Mouse (Mus musculus) adipose tissue, adult 10 weeks (tissue): ENCODE data around the gene Pnpla7. TPM values are rescaled to one million over a fixed set of nuclear protein-coding genes. Genes with fewer than 3 reads are reported as not detected.

Experiments
- polyA plus RNA-seq: library from polyadenylated mRNA; stranded (reverse); fragments of 350-450 nt; fragmentation: Illumina TruSeq; extraction: RNeasy Lipid Tissue Mini Kit (QIAGEN cat#74804); gene quantifications from one replicate; pipeline ENCODE4 v1.2.3, GENCODE M21; 2014; ENCODE audit warnings: low read depth, low replicate concordance

Gene Pnpla7
- polyA plus RNA-seq: 24.9 TPM

DNA sequence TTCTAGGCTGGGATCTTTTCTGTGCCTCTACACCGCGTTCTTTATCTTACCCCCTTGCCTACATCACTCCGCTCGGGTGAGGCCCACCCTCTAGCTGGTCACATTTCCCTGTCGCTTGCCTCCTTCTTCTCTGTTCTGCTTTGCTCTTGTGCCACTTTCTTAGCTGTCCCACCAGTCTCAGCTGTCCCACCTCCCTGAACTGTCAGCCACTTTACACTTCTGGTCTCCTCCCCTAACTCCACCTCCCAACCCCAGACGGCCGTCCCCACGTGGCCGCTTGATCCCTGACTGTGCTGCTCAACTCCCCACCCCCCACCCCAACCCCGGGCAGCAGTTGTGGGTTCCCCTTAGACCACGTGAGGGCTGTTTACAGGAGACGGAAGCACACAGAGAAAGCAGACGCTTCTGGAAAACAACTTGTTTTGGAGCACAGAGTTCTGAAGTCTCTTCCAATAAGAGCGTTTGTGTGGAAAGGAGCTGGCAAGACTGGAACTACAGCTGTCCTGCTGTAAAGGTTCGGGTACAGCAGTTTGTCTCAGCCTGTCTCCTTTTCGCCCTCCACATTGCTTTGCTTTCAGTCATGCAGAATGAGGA, at the start of gene Pnpla7:
Pnpla7 (plus strand) TSS at position 330 of the 594 bp plus-strand sequence.

DNA sequence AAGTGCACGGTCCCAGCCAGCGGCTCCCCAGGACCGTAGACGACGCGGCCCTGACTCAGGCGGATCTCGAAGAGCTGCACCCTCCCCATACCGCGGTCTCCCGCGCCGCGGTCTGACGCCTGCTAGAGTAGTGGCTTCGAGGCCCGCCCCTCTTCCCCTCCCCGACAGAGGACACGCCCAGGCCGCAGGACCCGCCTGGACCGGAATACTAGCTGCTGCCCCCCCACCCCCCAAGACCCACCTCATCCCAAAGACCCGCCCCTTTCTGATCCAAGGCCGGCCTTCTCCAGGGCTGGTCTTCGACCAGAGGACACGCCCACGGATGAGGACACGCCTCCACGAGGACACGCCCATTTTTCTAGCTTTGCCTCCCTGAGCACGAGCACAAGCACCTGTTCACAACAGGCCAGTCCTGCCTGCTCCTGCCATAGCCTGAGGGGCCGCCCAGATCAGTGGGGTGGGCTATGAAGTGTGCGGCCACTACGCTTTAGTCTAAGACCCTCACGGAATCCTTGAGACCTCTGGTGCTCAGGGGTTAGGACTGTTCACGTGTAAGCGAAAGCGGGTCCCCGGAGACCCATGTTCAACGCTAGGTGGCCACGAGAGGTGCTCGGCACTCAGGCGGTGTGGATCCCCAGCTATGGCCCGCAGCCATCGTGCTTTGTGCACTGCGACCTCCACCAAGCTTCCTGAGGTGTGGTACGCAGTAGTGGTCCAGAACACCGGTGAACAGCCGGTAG, 40.6 kb upstream of the Pnpla7 start, which contains the start of gene Arrdc1:
Arrdc1 (minus strand) TSS at position 196 of the 740 bp plus-strand sequence.

GRCm38 (mm10) chr2:24949421-24950188, 26.2 kb upstream of the Pnpla7 start, which contains the start of gene Zmynd19:
TSS of gene Zmynd19 (plus strand) at chr2:24949792.

DNA sequence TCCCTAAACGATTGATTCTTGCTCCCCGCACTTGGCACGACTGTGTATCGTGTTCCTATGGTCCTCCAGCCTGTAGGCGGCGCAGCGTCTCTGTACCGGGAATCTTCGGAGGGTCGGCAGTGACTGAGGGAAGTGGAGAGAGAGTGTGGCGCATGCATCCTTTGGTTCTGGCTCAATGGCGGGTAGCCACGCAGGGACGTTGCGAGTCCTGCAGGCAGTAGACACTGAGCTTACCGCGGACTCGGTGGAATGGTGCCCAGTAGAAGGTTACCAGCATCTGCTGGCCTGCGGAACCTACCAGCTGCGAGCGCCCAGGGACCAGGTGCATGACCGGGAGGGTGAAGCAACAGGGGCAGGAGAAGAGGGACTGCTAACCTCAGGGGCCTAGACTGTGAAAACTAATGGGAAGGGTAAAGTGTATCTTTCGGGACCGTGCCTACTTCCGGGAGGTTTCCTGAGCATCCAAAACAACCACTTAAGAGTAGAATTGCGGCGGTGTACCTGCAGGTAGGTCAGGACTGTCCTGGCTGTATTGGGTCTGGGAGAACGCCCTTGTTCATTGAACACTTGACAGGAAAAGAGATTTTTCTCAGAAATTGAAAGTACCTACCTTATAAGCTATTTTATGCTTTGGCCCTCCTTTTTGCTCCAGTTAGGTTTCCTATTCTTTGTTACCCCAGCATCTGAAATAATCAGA, 13.4 kb upstream of the Pnpla7 start, which contains the start of gene Dph7:
Dph7 (plus strand) TSS at position 97 of the 697 bp plus-strand sequence.

GRCm38 (mm10) chr2:24974906-24975703, 728 bp upstream of the Pnpla7 start, which contains the start of gene Mrpl41:
TSS of gene Mrpl41 (minus strand) at chr2:24975098.

DNA sequence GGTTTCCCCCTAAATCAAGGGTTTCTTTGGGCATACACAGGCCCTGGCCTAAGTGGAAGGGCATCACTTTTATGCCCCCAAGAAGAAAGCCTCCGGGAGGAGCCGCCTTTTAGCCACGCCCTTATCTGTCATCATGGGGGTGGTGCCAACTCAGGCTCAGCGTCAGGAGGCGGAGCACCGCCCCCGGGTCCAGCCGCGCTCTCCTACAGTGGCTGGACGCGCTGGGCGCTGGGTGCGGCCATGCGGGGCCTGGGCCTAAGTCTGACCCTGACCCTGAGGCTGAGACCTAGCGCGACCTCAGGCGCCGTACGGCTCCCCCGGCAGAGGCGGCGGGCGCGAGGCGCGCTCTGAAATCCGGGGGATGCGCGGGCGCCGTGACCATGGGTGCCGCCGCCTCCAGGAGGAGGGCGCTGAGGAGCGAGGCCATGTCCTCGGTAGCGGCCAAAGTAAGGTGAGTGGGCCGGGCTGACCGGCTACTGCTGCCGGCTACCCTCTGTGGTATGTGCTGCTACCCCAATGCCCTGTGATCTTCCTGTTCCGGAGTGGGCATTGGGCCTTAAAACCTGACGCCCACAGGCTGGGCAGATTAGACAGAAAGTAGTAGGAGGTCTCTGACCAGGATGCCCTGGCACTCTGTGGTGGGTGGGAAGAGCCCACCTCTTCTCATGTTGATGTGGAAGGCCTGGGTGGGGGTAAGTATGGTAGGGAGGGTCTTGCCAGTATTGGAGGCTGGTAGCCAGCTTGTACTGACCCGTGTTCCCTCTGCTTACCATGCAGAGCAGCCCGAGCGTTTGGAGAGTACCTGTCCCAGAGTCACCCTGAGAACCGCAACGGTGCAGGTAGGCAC, 78.6 kb downstream of the Pnpla7 start, which contains the start of gene Nsmf:
Nsmf (plus strand) TSS at position 135 of the 847 bp plus-strand sequence.

DNA sequence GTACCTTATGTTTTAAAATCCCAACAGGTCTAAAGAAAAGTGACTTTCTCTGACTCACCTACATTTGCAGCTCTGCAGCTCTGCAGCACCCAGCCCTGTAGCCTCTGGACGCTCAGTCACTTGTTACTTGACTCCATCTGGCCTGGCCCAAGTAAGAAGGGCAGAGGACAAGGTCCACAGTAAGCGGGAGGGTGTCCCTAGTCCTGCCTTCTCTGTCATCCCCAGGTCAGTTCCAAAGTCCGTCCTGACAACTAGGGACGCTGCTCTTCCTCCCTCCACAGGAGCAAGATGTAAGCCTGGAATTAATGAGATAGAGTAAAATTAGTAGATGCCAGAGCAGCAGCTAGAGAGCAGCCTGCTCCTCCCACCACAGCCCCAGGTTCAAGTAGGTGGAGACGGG, 104.2 kb downstream of the Pnpla7 start, which contains the start of gene Entpd8:
Entpd8 (plus strand) TSS at position 229 of the 400 bp plus-strand sequence.

GRCm38 (mm10) chr2:25095109-25095850, 119.4 kb downstream of the Pnpla7 start, which contains the start of gene Noxa1:
TSS of gene Noxa1 (minus strand) at chr2:25095149.

Other genes with a start within 250 kb of the Pnpla7 start
- gene Cacna1b, start 212.9 kb upstream of the Pnpla7 start, polyA plus RNA-seq: 4.1 TPM
- 37.2 TPM for gene Ehmt1, start 56.4 kb upstream of the Pnpla7 start, polyA plus RNA-seq
- gene Arrdc1, start 40.8 kb upstream of the Pnpla7 start, polyA plus RNA-seq: 60.6 TPM
- gene Zmynd19, start 26.2 kb upstream of the Pnpla7 start, polyA plus RNA-seq: 16.2 TPM
- gene Dph7, start 13.6 kb upstream of the Pnpla7 start, polyA plus RNA-seq: 14.1 TPM
- 91.4 TPM for gene Mrpl41, start 935 bp upstream of the Pnpla7 start, polyA plus RNA-seq
- gene Nsmf, start 78.3 kb downstream of the Pnpla7 start, polyA plus RNA-seq: 187 TPM
- 3.4 TPM for gene Entpd8, start 104.3 kb downstream of the Pnpla7 start, polyA plus RNA-seq
- 0.26 TPM for gene Noxa1, start 119.1 kb downstream of the Pnpla7 start, polyA plus RNA-seq
- gene Nrarp, start 204.7 kb downstream of the Pnpla7 start, polyA plus RNA-seq: 6.2 TPM
- 24.7 TPM for gene Tor4a, start 220.9 kb downstream of the Pnpla7 start, polyA plus RNA-seq
- gene Nelfb, start 235.5 kb downstream of the Pnpla7 start, polyA plus RNA-seq: 43.3 TPM
- 1.8 TPM for gene Stpg3, start 238.6 kb downstream of the Pnpla7 start, polyA plus RNA-seq
- gene Fam166a, start 242.7 kb downstream of the Pnpla7 start, polyA plus RNA-seq: 6.7 TPM
- gene Tubb4b, start 248.7 kb downstream of the Pnpla7 start, polyA plus RNA-seq: 224 TPM